Mouse (Mus musculus) ES-E14 (cell line): ENCODE measurements around the gene Lhx2.

Experiments
- CHD2 ChIP-seq: IDR thresholded peaks from 2 replicates; pipeline ENCODE4 v1.6.1; 2014; ENCODE audit warnings: mild to moderate bottlenecking, low read depth, low read length, inconsistent platforms
- HCFC1 ChIP-seq: IDR thresholded peaks from 2 replicates; pipeline ENCODE4 v1.6.1; 2012; ENCODE audit warnings: low read length, inconsistent platforms, borderline replicate concordance; ENCODE audit not compliant: insufficient read depth
- MAFK ChIP-seq: IDR thresholded peaks from 2 replicates; pipeline ENCODE4 v1.6.1; 2014; ENCODE audit warnings: mild to moderate bottlenecking, low read depth, low read length, inconsistent platforms; ENCODE audit not compliant: insufficient read depth
- ZNF384 ChIP-seq: IDR thresholded peaks from 2 replicates; pipeline ENCODE4 v1.6.1; 2012; ENCODE audit warnings: low read depth, low read length, inconsistent platforms

DNA sequence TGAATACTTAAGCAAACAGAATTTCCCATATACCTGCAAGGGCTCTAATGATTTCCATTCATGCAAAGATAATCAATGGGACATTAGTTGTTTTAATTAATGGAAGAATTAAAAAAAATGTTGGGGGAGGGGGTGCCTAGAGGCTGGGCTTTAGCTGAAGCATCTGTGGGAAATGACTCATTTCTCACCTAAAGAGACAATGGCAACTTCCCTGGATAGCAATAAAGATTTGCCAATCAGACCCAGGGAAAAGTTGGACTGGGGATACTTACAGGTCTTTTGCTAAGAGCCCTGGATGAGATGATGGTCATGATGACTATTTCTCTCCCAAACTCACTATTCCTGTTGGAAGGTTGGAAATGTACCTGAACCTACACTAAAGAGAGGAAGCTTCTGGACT lies 5.6 kb downstream of the Lhx2 start:
- no peak for TF ChIP-seq CHD2
- no peak for TF ChIP-seq ZNF384
- no peak for TF ChIP-seq HCFC1
- TF ChIP-seq MAFK, result no peak
